Mouse (Mus musculus): ENCODE measurements around the gene Osbp2. TPM values are rescaled to one million over a fixed set of nuclear protein-coding genes. Genes with fewer than 3 reads are reported as not detected.

Gene Osbp2
- total RNA-seq, 2 experiments from 2014 or later: 1.1 to 1.7 TPM

DNA sequence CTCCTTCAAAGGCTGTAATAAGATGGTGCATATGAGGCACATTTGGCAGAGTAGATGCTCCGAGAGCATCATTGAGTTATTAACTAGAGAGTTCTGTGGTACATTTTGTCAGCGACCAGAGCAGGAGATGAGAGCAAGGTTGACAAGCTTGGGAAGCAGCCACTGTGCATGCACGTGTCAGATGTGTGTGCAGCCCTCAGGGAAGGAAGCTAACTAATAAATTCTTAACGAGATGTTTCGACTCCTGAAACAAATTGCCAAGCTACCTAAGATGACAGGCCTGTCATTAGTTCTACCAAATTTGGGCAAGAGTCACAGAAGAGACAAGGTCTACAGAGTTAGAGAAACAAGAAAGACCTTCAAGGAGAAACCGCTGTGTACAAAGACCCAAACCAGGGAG is 640 bp upstream of the Osbp2 start:
- DNase-seq (ENCODE audit: low spot score in 2 of 2): no peak

DNA sequence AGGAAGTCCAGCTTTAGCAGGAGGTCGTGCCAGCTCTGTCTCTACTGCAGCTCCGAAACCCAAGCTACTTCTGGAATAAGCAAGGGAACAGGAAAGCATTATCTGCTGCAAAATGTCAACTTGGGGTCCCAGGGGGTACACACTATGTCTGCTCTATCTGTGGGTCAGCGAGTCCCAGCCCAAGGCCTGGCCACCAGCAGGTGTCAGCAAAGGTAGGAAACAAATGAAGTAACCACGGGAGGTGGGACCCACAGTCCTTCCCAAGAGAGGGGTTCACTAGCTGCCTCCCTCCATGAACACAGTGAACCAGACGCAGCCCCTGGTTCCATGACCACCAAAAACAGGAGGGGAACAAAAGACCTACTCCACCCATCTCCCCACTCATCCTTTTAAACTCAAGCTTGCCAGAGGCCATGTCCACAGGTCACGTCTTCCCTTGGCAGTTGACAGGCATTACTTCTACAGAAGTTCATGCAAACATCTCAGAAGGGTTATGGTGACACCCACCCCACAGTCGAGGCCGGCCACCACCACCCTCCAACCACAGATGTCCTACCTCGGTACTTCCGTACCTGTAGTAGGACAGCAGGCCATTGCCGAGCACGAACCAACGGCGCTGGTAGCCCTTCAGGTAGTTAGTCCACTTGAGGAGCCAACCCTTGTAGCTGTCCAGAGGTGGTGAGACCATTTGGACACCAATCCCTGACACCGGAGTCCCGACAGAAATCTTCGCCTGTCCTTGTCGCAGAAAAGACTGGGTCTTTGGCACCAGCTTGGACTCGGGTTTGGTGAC is 846 bp downstream of the Osbp2 start:
- DNase-seq (ENCODE audit: low spot score in 2 of 2): no peak

DNA sequence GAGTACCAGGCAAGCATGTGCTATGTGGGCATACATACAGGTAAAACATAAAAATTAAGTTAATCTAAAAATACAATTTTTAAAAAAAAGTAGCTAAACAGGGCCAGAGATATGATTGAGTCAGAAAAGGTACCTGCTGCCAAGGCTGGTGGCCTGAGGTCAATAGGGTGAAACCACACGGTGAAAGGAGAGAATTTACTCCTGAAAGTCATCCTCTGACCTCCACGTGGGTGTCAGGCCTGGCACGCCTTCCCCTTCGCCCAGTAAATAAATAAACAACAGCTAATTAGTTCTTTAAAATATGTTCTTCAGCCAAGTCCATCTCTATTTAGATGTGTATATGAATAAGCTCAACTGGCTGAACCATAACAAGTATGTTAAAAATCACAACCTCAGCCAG is 3.3 kb downstream of the Osbp2 start:
- no peak for DNase-seq (ENCODE audit: low spot score in 2 of 2)

DNA sequence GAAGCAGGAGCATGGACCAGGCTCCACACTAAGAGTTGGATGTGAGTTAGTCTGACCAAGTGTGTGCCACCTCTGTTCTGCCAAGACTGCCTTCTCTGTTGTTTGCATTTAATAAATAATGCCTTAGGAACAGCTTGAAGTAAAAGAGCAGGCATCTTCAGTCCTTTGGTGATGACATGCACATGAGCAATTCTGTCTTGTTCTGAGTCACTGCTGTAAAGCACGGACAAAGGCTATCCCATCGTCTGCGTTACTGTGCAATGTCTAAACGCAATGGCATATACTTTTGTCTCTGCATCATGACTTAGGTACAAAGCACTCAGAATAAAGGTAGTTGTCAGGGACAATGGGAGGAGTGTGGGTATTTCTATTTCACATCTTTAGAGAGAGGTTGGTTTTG is 3.9 kb downstream of the Osbp2 start:
- no peak for DNase-seq (ENCODE audit: low spot score in 2 of 2)

DNA sequence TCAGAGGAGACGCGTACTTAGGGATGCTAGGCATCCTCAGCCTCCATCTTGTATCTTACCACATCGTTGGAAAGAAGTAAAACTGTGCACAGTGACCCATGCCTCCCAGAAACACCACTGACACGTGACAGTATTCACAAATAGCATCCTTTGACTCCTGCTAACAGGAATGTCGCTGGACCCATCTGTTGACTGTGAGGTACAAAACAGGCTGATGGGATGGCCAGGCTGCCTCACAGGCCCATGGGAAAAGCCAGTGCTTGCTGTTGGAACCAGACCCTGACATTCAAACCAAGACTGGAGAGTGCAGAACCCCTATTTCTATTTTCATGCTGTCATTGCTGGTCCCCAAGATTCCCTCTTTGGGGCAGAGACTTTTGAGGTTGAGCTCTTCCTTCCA is 5.8 kb downstream of the Osbp2 start:
- DNase-seq (ENCODE audit: low spot score in 2 of 2): no peak

DNA sequence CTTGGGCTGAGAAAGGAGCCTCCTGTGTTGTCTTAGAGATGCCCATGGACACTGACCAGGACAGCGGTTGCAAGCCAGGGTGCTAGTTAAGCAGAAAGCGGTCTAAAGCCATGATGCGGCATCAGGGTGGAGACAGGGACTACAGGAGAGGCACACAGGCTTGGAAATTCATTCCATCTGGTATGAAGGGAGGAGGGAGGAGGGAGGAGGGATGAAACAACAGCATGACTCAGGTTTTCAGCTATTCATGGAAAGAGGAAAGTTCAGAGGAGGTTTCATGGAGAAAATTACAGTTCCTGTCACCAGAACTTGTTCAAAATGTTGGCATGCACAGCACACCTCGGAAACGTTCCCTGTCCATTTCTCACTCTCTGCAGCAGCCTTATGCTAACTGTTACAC is 7.9 kb downstream of the Osbp2 start:
- DNase-seq (ENCODE audit: low spot score in 2 of 2): no peak

DNA sequence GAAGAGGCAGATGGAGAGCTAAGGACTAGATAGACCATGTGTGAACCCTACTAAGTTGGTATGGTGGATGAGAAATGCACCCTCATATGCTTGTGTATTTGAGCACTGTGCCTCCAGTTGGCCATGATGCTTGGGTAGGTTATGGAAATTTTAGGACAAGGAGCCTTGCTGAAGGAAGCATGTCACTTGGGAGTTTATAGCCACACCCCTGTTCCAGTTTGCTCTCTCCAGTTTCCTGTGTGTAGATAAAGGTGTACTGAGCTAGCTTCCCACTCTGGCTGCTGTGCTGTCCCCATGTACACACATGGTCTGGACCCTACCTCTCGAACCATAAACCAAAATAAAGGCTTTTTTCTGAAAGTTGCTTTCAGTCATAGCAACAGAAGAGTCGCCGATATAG is 9.5 kb downstream of the Osbp2 start:
- DNase-seq (ENCODE audit: low spot score in 2 of 2): no peak

DNA sequence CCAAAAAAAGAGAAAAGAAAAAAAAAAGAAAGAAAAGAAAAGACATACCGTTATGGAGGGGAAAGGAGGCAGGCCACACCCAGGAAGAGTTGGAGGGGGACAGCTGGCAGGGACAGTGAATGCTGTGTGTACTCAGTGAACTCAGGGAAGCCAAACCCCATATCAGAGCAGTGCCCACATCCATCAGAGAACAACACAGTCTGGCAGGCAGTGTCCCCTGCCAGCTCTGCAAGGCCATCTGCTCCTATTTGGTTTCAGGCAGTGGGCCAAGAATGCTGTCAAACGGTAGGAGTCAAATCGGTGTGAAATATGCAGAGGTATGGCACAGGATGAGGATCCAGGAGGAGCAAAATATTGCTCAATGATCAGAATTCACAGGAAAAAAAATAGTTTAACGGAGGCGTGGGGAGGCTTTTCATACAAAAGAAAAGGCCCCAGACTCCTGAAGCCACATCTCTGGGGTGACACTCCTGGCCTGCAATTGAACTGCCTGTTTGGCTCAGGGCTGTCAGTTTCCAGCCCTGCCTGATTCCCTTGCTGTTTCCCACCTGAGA is 10.1 kb downstream of the Osbp2 start:
- peak in 1 of 2 experiments; percentile 32 for DNase-seq (ENCODE audit: low spot score in 2 of 2)

DNA sequence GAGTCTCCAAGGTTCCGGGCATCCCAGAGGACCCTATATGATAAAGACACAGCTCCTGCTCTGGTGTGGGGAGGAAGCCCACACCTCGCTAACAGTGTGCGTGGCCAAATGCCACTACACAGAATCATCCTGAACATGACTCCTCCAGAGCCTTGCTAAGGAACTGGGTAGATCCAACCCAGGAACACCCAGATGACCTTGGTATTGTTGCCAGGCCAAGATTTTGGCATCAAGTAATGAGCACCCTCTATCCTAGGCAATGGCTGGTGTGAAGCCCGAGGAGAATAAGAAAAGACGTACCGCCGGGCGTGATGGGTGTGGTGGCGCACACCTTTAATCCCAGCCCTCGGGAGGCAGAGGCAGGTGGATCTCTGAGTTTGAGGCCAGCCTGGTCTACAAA is 10.7 kb downstream of the Osbp2 start:
- no peak for DNase-seq (ENCODE audit: low spot score in 2 of 2)

DNA sequence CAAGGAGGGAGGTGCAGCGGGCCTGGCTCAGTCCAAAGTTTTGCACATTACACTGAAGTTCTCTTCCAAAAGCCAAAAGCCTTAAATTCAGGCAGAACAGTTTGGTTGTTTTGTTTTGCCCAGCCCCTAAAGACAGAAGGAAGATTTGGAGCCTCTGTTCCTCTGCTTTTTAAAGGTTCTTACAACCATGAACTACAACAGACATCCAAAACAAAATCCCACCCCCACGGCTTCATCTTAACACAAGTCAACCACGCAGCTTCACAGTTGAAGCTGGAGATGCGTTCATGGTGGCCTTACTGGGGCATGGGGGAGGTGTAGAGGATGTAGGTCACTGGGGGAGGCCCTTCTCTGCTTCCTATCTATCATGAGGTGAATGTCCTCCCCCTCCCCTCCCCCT is 11.8 kb downstream of the Osbp2 start:
- DNase-seq (ENCODE audit: low spot score in 2 of 2): no peak

DNA sequence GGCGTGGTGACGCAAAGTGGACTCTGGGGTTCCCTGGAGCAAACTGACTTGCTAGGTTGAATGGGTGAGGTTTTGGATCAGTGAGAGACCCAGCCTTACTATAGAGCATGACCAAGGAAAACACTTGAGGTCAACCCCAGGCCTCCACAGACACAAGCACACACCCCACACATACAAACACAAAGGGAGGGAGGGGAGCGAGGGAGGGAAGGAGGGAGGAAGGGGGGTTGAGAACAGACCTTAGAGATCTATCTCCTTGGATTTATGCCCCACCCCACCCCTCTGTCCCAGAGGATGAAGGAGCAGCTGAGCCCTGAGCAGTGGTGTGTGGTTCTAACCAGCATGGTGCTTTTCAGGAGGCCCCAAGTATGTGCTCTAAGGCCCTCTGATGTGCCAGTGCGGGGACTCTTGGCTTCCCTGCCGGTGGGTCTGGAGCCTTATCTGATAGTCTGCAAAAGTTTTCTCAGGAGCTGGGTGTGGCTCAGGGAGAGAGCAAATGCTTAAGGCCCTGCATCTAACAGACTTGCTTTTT is 12.9 kb downstream of the Osbp2 start:
- no peak for DNase-seq (ENCODE audit: low spot score in 2 of 2)

DNA sequence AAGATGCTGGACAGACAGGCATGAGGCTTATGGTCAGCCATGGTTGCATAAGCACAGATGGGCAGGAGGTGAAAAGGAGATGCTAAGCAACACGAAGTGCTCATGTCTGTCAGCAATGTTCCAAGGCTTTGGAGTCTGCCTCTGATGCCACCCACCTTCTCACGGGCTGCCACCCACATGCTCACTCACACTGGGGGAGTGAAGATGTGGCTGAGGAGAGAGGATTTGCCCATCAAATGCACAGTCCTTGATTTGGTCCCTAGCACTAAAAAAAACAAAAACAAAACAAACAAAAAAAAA is 13.4 kb downstream of the Osbp2 start:
- DNase-seq (ENCODE audit: low spot score in 2 of 2): no peak

DNA sequence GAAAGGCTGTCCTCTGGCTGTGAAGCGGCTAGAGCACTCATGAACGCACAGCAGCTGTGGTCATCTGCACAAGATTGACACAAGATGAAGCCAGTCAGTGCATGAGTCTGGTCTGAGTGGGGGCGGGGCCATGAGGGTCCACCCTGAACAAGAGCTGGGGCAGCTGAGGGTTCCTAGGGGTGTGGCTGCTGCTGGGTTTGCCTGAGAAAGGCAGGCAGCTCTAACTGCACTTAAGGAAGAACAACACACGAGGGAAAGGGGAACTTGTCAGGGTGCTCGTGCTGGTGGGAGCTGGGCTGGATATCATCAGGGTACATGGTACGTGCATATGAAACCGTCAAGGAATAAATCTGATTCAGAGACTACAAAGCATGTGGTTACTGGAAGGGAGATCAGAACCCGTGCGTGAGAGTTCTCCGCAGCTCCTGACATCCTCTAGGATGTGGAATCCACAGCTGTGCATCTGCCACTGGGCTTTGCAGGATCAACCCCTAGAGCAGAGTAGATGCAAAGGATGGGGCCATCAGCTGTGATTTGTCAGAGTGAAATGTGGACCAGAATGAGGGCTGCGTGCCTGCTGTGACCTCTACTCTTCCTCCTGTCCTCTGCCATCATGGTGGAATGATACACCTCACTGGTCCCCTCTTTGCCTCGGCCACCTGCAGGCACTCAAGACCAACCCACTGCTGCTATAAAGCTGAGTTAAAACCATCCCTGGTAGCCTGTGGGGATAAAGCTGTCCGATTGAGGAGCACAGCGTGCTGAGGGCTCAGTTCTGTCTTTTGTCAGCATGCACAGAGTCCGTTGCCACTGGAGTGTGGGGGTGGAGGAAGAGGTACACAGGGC is 14.0 kb downstream of the Osbp2 start:
- DNase-seq (ENCODE audit: low spot score in 2 of 2): no peak

DNA sequence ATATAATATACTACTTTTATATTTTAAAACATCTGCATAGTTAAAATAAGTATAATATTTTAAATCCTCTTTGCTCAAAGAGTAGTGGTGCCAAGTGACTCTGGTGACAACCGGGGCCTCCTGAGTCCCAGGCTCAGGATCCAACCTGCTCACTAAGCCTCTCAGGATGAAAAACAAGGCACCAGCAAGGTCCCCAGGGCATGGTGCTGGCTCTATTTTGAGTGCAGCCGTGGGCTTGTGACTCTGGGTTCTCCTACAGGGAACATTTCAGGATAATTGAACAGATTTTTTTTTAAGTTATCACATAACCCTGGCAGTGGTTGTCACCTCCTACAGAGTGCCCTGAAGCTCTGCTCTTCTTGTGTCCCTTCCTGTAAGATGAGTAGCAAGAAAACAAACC is 17.4 kb downstream of the Osbp2 start:
- DNase-seq (ENCODE audit: low spot score in 2 of 2): no peak

DNA sequence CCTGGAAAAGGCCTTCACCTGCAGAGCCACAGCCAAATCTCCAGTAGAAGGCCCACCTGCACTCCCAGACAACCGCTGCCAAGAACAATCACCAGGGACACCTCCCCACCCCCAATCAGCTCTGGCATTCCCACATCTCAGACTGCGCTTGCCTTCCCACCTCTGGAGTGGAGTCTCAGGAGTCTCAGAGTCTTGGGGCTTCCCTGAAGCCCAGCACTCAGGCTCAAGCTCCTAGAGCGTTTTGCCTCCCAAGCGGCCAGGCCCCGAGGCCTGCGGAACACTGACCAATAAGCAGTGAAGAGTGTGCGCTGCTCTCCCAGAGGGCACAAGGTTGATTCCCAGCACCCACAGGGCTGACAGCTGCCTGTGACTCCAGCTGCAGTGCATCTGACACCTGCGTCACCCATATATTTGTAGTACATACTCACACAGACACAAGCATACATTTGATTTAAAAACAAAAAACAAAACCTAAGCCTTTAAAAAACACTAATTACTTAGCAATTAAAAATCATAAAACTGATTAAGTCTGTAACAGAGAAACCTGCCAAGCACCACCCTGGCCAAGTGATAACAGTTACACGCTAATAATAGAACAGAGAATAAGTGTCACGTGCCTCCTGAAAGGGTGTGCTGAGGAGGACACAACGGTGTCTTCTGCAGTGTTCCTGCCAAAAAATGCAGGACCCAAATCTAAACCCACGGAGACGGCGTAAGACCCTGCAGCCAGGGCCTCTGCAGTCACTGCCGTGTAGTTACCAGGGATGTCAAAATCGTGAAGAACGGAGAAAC is 19.6 kb downstream of the Osbp2 start:
- DNase-seq (ENCODE audit: low spot score in 2 of 2): no peak

DNA sequence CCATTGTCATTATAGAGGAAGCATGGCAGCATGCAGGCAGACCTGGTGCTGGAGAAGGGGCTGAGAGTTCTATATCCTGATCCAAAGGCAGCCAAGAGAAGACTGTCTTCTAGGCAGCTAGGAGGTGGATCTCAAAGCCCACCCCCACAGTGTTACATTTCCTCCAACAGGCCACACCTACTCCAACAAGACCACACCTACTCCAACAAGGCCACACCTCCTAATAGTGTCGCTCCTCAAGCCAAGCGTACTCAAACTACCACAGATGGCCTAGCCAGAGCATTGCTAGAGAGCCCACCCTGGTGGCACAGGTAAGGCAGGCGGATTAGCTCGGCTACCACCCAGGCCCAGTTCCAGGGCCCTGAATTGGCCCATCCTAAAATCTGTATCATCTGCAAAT is 28.4 kb downstream of the Osbp2 start:
- DNase-seq (ENCODE audit: low spot score in 2 of 2): no peak

DNA sequence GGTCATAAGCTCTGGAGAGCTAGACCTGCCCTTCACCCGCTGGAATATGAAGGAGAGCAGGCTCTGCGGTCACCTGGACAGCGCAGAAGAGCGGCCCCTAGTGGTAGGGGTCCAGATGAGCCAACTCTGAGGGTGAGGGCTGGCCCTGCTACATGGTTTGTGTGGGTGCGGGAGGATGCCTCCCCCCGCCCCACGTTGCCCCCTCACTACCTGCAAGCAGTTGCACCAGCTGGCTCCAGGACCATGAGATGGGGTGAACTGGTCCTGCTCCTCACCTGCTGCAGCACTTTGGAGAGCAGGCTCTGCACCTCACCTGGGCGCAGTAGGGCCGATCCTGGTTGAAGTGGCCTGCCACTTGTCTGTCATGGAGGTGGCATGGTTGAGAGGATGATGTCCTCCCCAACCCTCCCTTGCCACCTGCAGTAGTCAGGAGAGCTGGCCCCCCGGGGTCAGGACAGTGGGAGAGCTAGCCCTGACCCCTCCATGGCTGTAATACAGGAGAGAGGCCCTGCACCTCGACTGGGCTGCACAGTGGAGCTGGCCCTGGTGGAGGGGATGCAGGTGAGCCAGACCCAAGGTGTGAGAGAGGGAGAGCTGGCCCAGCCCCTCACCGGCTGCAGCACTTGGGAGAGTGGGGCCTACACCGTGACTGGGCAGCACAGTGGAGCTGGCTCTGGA is 29.1 kb downstream of the Osbp2 start:
- DNase-seq (ENCODE audit: low spot score in 2 of 2): no peak

DNA sequence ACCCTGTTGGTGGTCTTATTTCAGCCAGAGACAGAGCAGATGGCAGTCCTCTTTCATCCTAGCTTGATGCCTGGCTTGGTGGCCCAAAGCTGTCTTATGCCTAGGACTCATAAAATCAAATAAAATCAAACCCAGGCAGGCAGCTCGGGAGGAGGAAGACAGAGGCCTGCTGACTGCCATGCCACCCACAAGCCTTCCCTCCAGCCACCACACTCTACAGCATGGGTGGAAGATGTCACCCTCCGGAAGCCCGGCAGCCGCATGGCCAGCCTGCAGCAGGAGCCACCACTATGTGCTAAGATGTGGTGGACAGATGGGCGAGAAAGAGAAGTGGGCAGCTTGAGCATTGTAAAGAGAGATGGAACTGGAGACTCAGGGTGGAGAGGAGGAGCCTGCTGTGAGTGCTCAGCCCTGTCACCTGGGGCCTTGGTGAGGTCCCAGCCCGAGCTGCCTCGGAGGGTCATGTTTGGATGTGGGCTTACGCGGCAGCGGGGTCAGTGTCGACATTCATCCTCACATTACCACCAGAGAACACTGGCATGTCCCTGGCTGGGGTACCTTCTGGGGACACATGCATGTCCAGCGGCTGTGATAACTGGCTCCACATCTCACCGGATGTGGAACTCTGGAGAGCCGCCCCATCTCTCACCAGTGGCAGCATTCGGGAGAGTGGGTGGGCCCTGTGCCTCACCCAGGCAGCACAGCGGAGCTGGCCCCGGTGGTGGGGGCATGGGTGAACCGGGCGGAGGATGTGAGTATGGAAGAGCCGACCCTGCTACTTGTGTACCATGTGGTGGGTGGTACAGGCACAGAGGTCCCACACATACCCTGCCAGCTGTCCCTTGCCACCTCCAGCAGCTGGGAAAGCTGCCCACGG is 29.9 kb downstream of the Osbp2 start:
- no peak for DNase-seq (ENCODE audit: low spot score in 2 of 2)

DNA sequence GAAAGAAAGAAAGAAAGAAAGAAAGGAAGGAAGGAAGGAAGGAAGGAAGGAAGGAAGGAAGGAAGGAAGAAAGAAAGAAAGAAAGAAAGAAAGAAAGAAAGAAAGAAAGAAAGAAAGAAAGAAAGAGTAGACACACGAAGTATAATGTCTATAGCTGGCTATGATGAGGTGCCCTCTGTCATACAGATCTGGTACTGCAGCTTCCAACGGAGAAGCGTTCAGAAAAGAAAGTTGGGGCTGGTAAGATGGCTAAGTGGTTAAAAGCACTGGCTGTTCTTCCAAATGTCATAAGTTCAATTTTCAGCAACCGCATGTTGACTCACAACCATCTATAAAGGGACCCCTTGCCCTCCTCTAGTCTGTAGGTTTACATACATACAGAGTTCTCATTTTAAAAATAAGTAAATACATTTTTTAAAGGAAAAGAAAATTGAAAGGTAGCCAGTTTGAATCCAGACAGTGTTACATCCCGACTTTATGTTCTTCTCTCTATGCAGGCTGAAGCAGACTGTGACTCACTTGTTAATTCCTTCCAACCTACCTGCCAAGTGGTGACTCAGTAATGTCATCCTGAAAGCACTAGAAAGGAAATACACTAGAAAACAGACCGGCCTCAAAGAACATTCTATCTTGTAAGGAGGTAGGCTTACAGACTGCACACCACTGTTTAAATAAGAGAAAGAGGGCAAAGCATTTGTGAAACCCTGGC is 31.4 kb downstream of the Osbp2 start:
- peak in 1 of 2 experiments; percentile 41 for DNase-seq (ENCODE audit: low spot score in 2 of 2)

Measured in gastrocnemius, postnatal 4 days (tissue).